Mouse (Mus musculus): ENCODE data around the gene Gdf3.
A peak's percentile ranks its signal among the peaks of the same experiment; 100 is the strongest.
"Not testable (repeated sequence)": the region's sequence is repeated elsewhere in the genome, so short reads cannot be mapped to it uniquely, and the experiment has no call there.

Gene Gdf3

GRCm38 (mm10) chr6:122609771-122610170 lies at the start of gene Gdf3:
Gdf3 (minus strand) TSS chr6:122610087.
- DNase-seq (ENCODE audit: low read depth), result no peak

- DNase-seq (ENCODE audit: low read depth), result peak; percentile 47
Measured at GRCm38 (mm10) chr6:122659567-122659966, 49.7 kb upstream of the Gdf3 start.

- DNase-seq (ENCODE audit: low read depth), result no peak
Measured at GRCm38 (mm10) chr6:122657630-122658029, 47.7 kb upstream of the Gdf3 start.

- DNase-seq (ENCODE audit: low read depth), result peak; percentile 41
Measured at GRCm38 (mm10) chr6:122654301-122654700, 44.4 kb upstream of the Gdf3 start.

- DNase-seq (ENCODE audit: low read depth), result no peak
Measured at GRCm38 (mm10) chr6:122650398-122650980, 40.6 kb upstream of the Gdf3 start.

GRCm38 (mm10) chr6:122649903-122650302 lies 40.0 kb upstream of the Gdf3 start:
- DNase-seq (ENCODE audit: low read depth), result no peak

- not testable (repeated sequence) for DNase-seq (ENCODE audit: low read depth)
Measured at GRCm38 (mm10) chr6:122644196-122644595, 34.3 kb upstream of the Gdf3 start.

GRCm38 (mm10) chr6:122637566-122637965 lies 27.7 kb upstream of the Gdf3 start:
- DNase-seq (ENCODE audit: low read depth), result not testable (repeated sequence)

GRCm38 (mm10) chr6:122636666-122637065 lies 26.8 kb upstream of the Gdf3 start:
- DNase-seq (ENCODE audit: low read depth), result no peak

- peak; percentile 22 for DNase-seq (ENCODE audit: low read depth)
Measured at GRCm38 (mm10) chr6:122635315-122635714, 25.4 kb upstream of the Gdf3 start.

GRCm38 (mm10) chr6:122633411-122633810 lies 23.5 kb upstream of the Gdf3 start:
- no peak for DNase-seq (ENCODE audit: low read depth)

- no peak for DNase-seq (ENCODE audit: low read depth)
Measured at GRCm38 (mm10) chr6:122627469-122628108, 17.7 kb upstream of the Gdf3 start.

GRCm38 (mm10) chr6:122626110-122626509 lies 16.2 kb upstream of the Gdf3 start, which contains the start of gene Dppa3:
Dppa3 (plus strand) TSS chr6:122626410.
- DNase-seq (ENCODE audit: low read depth), result no peak

- no peak for DNase-seq (ENCODE audit: low read depth)
Measured at GRCm38 (mm10) chr6:122625156-122625555, 15.3 kb upstream of the Gdf3 start.

GRCm38 (mm10) chr6:122624480-122624879 lies 14.6 kb upstream of the Gdf3 start:
- DNase-seq (ENCODE audit: low read depth), result no peak

GRCm38 (mm10) chr6:122621066-122621465 lies 11.2 kb upstream of the Gdf3 start:
- DNase-seq (ENCODE audit: low read depth), result no peak

GRCm38 (mm10) chr6:122616022-122616421 lies 6.1 kb upstream of the Gdf3 start:
- DNase-seq (ENCODE audit: low read depth), result no peak

GRCm38 (mm10) chr6:122614047-122614446 lies 4.2 kb upstream of the Gdf3 start:
- DNase-seq (ENCODE audit: low read depth), result no peak

- no peak for DNase-seq (ENCODE audit: low read depth)
Measured at GRCm38 (mm10) chr6:122612426-122612825, 2.5 kb upstream of the Gdf3 start.

- no peak for DNase-seq (ENCODE audit: low read depth)
Measured at GRCm38 (mm10) chr6:122609377-122609728, 534 bp downstream of the Gdf3 start.

GRCm38 (mm10) chr6:122608434-122609376 lies 1.2 kb downstream of the Gdf3 start:
- no peak for DNase-seq (ENCODE audit: low read depth)

- no peak for DNase-seq (ENCODE audit: low read depth)
Measured at GRCm38 (mm10) chr6:122607700-122608099, 2.2 kb downstream of the Gdf3 start.

GRCm38 (mm10) chr6:122606661-122607060 lies 3.2 kb downstream of the Gdf3 start:
- DNase-seq (ENCODE audit: low read depth), result no peak

Data from c-Kit-positive CD71-negative TER-119-negative erythroid progenitor cells, embryonic 14.5 days (primary cell).